Mouse (Mus musculus) kidney, adult 9 months (tissue): ENCODE data around the gene Macf1.

ENCODE experiments used
- DNase-seq: peaks from one replicate; pipeline ENCODE4 v3.0.0; 2022

Macf1 gene

GRCm38 (mm10) chr4:123684260-123684659 lies at the start of gene Macf1:
Macf1 (minus strand) TSS chr4:123684360.
- DNase-seq: no peak

GRCm38 (mm10) chr4:123733532-123733931 lies 49.4 kb upstream of the Macf1 start:
- DNase-seq: no peak

- DNase-seq: no peak
Measured at GRCm38 (mm10) chr4:123732921-123733320, 48.8 kb upstream of the Macf1 start.

GRCm38 (mm10) chr4:123732163-123732910 lies 48.2 kb upstream of the Macf1 start:
- DNase-seq: no peak

GRCm38 (mm10) chr4:123721761-123722160 lies 37.6 kb upstream of the Macf1 start:
- DNase-seq: no peak

DNA sequence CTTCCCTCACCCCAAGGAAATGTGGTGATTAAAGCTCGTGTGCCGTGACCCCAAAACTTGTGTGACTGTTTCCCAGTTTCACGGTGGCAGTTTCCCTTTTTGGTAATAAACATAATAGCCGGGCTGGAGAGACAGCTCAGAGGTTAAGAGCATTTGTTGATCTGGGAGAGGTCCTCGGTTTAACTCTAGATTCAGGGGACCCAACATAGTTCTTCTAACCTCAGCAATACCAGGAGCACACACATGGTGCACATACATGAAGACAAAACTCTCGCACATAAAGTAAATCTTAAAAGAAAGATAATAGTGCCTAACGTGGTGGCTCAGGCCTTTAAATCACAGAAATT lies 34.2 kb upstream of the Macf1 start:
- no peak for DNase-seq

DNA sequence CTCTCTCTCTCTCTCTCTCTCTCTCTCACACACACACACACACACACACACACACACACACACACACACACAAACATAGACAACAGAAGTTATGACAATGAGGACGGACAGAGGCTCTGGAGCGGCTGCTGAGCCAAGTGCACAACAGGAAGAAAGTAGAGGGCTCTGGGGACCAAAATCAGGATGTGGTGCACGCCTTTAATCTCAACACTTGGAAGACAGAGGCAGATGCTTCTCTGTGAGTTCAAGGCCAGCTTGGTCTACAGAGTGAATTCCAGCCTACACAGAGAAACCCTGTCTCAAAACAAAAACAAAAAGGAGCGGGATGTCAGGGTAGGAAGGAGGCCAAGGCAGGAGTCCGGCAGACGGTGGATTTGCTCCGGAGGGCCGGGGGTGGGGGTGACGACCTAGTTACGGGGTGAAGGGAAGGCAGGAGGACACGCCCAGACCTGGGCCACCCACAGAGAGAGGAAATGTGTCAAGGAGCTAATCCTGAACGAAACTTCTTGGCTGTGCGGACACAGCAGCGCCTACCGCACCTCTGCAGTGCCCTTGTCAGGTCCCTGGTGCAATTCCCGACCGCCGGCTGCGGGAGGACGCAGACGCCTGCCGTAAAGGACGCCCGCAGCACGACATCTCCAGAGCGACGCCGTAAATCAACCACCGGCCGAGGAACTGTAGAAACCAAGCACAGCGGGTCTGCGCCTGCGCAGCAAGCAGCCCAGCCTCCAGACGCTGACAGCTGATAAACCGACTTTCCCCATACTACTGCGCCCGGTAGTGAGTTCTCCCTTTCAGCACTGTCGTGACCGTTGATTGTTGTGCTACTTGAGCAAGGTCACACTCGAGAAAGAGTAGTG lies 33.6 kb upstream of the Macf1 start, which contains the start of gene Ndufs5:
Gene Ndufs5, minus strand, starts transcription at position 629 of the 860 bp plus-strand sequence.
- peak; percentile 97 for DNase-seq

DNA sequence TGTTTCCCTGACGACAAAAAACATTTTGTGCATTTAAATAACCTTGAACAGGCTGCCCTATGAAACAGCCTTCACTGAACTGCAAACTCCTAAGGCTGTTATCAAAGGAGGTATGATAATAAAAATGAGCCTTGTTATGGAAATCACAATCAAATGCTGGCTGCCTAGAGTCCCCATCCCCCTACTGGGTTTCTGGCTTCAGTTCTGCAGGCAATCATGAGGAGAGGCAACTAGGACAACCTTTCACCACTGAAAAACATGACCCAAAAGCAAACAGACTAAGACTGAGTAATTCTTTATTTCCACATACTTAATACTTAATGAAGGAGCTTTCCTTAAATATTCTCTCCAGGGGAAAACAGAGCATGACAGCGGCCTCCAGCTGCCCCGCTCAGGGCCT lies 28.3 kb upstream of the Macf1 start:
- DNase-seq: no peak

GRCm38 (mm10) chr4:123707340-123707739 lies 23.2 kb upstream of the Macf1 start:
- no peak for DNase-seq

- no peak for DNase-seq
Measured at GRCm38 (mm10) chr4:123705340-123705739, 21.2 kb upstream of the Macf1 start.

- DNase-seq: no peak
Measured at GRCm38 (mm10) chr4:123693384-123693783, 9.2 kb upstream of the Macf1 start.

GRCm38 (mm10) chr4:123692071-123692470 lies 7.9 kb upstream of the Macf1 start:
- no peak for DNase-seq

DNA sequence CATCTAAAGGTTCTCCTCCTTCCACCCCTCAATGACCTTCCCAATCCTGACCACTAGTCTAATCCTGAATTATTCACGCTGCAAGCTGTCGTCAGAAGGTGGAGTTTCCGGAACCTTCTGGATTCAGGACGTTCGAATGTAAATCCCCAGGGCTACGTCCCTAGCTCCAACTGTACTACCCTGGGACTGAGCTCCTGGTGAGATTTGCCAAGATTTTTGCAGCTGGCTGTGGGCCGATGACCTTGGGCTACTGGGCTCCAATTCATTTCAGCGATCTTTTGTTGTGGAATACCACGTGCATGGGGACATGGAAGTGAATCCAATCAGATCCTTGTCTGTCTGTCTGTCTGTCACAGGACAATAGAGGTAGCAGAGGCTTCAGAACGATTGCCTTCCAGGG lies 6.2 kb upstream of the Macf1 start:
- DNase-seq: no peak

DNA sequence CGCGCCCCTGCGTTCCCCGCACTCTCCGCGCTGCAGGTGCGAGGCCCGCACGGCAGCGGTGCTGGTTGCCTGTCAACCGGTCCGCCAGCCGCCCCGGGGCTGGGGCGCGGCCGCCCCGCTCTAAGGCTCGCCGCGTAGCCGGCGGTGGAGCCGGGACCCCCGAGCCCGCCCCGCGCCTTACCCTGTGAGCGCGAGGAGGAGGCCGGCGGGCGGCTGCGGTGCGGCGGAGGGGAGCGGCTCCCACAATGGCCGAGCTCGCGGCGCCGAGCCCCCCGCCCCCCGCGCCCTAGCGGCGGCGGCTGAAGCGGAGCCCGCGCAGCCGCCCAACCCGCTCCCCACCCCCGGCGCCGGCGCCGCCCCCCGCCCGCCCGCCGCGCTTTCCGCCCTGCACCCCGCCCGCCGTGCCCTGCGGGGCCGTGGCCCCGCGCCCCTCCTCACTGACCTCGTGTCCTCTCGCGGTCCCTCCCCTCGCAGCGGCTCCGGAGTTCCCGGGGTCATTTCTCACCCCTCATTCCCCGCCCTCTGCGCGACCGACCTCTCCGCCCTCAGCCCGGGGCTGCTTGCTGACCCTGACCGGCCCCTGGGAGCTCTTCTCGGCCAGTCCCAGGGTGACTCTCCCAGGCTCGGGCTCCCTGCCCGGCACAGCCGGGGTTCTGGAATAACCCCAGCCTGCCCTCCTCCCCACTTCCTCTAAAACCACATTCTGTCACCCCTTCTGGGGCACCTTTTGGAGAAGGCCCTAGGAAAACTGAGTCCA lies 3.0 kb upstream of the Macf1 start:
- DNase-seq: peak; percentile 66

- no peak for DNase-seq
Measured at GRCm38 (mm10) chr4:123686368-123687024, 2.3 kb upstream of the Macf1 start.

DNA sequence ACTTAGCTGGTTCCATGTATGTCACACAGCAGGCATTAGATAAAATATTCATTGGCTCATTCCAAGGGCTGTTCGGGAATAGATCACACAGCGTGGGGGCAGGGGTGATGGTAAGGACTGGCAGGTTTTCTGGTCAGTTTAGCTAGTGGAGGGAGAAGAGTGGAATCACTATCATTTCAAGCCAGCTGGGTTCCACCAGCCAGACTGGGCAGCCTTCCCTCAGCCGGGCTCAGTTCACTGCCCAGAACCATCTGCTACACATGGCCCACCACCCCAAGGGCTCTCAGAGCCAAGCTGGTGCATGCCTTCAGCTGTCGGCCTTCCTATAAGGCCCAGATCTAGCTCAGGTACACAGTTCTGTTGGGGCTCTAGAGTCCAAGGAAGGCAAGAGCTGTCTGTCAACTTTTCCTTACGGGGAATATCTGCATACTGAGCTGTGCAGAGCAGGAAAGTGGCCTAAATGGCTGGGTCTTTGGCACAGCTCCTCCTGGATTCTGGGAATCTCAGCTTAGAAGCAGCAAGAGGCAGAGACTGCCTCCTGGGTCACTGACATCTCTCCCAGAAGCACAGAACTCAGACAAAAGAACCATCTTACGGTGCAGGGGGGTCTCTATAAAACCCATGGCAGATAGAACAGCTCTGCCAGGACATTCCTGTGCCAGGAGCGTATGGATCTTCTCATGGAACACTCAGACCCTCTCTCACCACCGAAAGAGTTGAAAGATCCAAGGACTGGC lies 1.5 kb upstream of the Macf1 start:
- DNase-seq: no peak

DNA sequence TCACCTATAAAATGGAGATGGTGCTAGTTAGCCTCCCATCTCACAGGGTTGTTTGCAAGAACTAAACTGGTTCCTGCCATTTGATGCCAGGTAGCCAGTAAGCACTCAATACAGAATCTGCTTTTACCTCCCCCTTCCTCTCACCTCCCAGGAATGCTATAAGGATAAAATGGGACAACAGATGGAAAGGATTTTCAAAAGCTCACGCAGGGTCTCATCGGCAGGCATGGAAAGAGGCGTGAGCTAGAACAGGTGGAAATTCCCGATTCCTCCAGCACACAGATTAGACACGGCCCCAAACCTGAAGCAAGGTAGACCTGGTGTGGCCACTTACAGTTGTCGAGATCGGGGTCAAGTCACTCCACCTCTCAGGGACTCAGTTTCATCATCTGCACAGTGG lies 886 bp upstream of the Macf1 start:
- no peak for DNase-seq

DNA sequence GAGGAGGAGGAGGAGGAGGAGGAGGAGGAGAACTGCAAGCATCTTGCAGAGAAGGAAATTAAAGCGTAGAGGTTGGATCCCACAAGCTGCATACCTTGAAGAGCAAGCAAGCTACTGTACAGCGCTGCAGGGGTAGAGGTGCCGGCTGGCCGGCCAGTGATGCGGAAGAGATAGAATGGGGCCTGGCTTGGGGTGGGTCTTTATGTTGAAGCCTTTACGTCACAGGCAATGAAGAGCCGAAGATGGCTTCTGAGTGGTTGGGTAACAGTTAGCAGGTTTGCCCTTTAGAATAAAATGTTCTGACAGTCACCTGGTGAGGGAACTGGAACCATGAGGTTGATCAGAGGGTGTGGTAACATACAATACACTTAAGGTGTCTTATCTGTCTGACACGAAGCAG lies 1.9 kb downstream of the Macf1 start:
- no peak for DNase-seq

DNA sequence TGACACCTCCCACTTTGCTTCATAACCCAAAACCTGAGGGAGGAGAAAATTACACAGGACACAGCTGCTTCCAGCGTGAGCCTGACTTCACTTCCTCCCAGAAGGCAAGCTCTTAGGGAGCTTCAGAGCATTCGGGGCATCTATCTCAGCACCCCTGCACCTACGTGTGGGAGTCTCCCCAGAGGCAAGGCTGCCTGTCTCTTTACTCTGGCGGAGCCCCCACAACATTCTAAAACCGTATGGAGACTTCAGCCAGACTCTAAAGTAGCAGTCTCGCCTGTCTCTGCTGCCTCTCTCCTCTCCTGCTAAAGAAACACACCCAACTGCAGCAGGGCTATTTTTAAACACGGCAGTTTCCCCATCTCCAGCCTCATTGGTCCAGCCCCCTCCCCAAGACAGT lies 3.2 kb downstream of the Macf1 start:
- no peak for DNase-seq

DNA sequence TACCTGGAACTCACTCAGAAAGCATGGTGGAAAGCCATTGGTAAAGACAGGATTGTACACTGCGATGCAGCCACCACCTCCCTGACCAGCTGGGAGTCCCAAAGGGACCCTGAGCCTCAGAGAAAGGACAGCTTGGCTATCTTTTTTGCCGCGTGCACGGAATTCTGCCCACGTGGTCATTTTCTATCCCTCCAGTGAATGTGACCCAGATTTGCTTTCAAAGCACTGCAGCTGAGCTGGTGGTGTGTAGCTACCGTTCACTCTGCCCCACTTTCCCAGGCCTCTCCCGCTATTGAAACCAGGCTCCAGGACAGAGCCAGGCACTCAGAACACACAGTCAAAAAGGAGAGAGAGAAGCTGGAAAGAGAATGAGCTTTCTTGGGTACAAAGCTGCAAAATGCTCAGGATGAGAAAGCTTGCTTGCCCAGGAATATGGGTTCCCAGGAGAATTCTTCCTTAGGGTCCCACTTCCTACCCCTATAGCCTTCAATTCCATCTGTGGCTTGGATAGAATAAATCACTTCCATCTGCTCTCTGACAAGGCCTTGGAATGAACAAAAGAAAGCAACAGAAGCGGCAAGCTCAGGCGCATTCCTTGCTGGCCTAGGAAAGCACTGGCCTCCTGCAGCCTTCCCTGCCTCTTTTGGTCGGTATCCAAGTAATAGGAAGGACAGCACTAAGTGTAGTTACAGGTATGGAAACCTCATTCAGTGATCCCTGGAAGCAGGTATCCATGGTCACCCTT lies 6.9 kb downstream of the Macf1 start:
- DNase-seq: no peak

DNA sequence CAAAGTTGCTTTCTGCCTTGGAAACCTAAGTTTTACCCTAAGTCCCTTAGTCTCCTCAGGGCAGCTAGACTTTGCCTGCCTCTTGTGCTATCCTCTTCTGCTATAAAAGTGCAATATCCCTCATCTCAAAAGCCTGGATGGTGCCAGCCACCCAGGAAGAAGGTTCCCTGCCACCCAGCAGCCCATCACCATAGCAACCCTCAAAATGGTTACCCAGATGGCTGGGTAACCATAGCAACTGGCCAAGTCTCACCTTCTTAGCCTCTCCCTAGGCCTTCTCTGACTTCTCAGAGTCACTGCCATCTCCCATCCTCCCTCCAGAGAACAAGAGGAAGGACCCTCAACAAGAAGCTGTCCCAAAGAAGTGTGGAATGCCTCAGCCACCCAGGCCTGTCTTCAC lies 13.6 kb downstream of the Macf1 start:
- no peak for DNase-seq

GRCm38 (mm10) chr4:123669696-123670095 lies 14.5 kb downstream of the Macf1 start:
- DNase-seq: no peak
